Mouse (Mus musculus) c-Kit-positive CD71-negative TER-119-negative erythroid progenitor cells, embryonic 14.5 days (primary cell): ENCODE measurements around the gene Cnksr1.
A peak's percentile ranks its signal among the peaks of the same experiment; 100 is the strongest.

Source experiments
- DNase-seq: peaks from one replicate; pipeline ENCODE4 v3.0.0-alpha.2; 2013; ENCODE audit warnings: low read depth

Gene Cnksr1

GRCm38 (mm10) chr4:134252911-134253721 lies 14.9 kb upstream of the Cnksr1 start:
- DNase-seq = no peak

GRCm38 (mm10) chr4:134252131-134252910 lies 14.1 kb upstream of the Cnksr1 start:
- DNase-seq = no peak

- no peak for DNase-seq
Measured at GRCm38 (mm10) chr4:134251241-134252130, 13.3 kb upstream of the Cnksr1 start.

GRCm38 (mm10) chr4:134250930-134251240 lies 12.7 kb upstream of the Cnksr1 start:
- no peak for DNase-seq

GRCm38 (mm10) chr4:134250116-134250929 lies 12.1 kb upstream of the Cnksr1 start:
- no peak for DNase-seq

GRCm38 (mm10) chr4:134249651-134250050 lies 11.5 kb upstream of the Cnksr1 start:
- DNase-seq = no peak

GRCm38 (mm10) chr4:134246719-134247258 lies 8.6 kb upstream of the Cnksr1 start, which contains the start of gene Gm30191:
Gene Gm30191 (plus strand): TSS chr4:134246935.
- no peak for DNase-seq

- no peak for DNase-seq
Measured at GRCm38 (mm10) chr4:134246256-134246655, 8.1 kb upstream of the Cnksr1 start.

GRCm38 (mm10) chr4:134245148-134245843 lies 7.1 kb upstream of the Cnksr1 start, which contains the start of gene Zfp593:
Gene Zfp593 (minus strand): TSS chr4:134245592.
- DNase-seq = peak; percentile 89

- no peak for DNase-seq
Measured at GRCm38 (mm10) chr4:134243516-134244250, 5.5 kb upstream of the Cnksr1 start, which contains the start of gene E130218I03Rik. Gene E130218I03Rik (plus strand): TSS chr4:134243662.

GRCm38 (mm10) chr4:134238686-134239085 lies 487 bp upstream of the Cnksr1 start:
- no peak for DNase-seq

- no peak for DNase-seq
Measured at GRCm38 (mm10) chr4:134237582-134238278, 469 bp downstream of the Cnksr1 start.

- DNase-seq = no peak
Measured at GRCm38 (mm10) chr4:134234876-134235275, 3.3 kb downstream of the Cnksr1 start.

- no peak for DNase-seq
Measured at GRCm38 (mm10) chr4:134230431-134230830, 7.8 kb downstream of the Cnksr1 start.

- DNase-seq = no peak
Measured at GRCm38 (mm10) chr4:134227194-134227593, 11.0 kb downstream of the Cnksr1 start, which contains the start of gene Catsper4. Gene Catsper4 (minus strand): TSS chr4:134227383.

GRCm38 (mm10) chr4:134222793-134223600 lies 15.2 kb downstream of the Cnksr1 start:
- DNase-seq = no peak

- no peak for DNase-seq
Measured at GRCm38 (mm10) chr4:134206488-134207053, 31.6 kb downstream of the Cnksr1 start.
